Mouse (Mus musculus): ENCODE measurements around the gene Tshz2. TPM values are rescaled to one million over a fixed set of nuclear protein-coding genes. Genes with fewer than 3 reads are reported as not detected.

The Tshz2 gene
- polyA plus RNA-seq, 1 experiment from 2014 or later = 22.7 TPM

DNA sequence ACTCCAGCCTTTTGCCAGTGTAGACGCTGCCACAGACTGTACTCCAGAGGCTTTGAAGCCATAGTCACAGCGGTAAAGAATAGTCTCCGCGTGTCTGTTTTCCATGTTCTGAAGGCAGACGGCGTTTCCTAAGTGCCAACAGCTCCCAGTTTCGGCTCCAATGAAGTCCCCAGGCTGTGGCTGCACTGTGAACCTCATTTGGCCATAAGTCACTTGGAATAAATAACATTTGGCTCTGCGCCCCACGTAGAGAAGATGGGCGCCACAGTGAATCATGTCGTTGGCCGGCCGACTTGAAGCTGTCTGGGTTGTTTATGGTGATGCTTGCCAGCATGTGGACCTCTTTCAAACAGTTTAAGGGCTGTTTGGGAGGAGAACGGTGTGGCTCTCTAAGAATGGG is 426.0 kb downstream of the Tshz2 start:
- no peak overlapping the region for H3K4me2 ChIP-seq
- H3K9ac ChIP-seq = no peak overlapping the region
- H3K9me3 ChIP-seq = no peaks in the 10 kb centered on the region
- no peaks in the 10 kb centered on the region for H3K27me3 ChIP-seq (replicated peaks)
- H3K36me3 ChIP-seq (replicated peaks) = no peaks in the 10 kb centered on the region
- 86% methylated on average over 14 of the region's 14 CpGs for WGBS
- ATAC-seq (replicated peaks) = no peak
- H3K4me3 ChIP-seq = no peak overlapping the region
- H3K4me1 ChIP-seq = no peaks in the 10 kb centered on the region
- no peak overlapping the region for H3K27ac ChIP-seq

GRCm38 (mm10) chr2:170060066-170060465 is 427.3 kb downstream of the Tshz2 start:
- Histone ChIP-seq H3K9ac (no peak overlapping the region), H3K4me1 (no peaks in the 10 kb centered on the region), H3K27ac (no peak overlapping the region), H3K27me3 (replicated peaks) (no peaks in the 10 kb centered on the region), H3K4me3 (no peak overlapping the region), H3K4me2 (no peak overlapping the region), H3K36me3 (replicated peaks) (no peaks in the 10 kb centered on the region), H3K9me3 (no peaks in the 10 kb centered on the region)
- 70% methylated on average over 4 of the region's 4 CpGs for WGBS
- ATAC-seq (replicated peaks) = no peak

GRCm38 (mm10) chr2:170062378-170062777 is 429.6 kb downstream of the Tshz2 start:
- H3K4me2 ChIP-seq = no peak overlapping the region
- H3K4me1 ChIP-seq = no peaks in the 10 kb centered on the region
- H3K4me3 ChIP-seq = no peak overlapping the region
- no peak for ATAC-seq (replicated peaks)
- no peak overlapping the region for H3K9ac ChIP-seq
- no peaks in the 10 kb centered on the region for H3K36me3 ChIP-seq (replicated peaks)
- 77% methylated on average over 3 of the region's 3 CpGs for WGBS
- H3K27me3 ChIP-seq (replicated peaks) = no peaks in the 10 kb centered on the region
- H3K9me3 ChIP-seq = no peaks in the 10 kb centered on the region
- no peak overlapping the region for H3K27ac ChIP-seq

GRCm38 (mm10) chr2:170069976-170070375 is 437.2 kb downstream of the Tshz2 start:
- 83% methylated on average over 5 of the region's 5 CpGs for WGBS
- no peak overlapping the region for H3K27ac ChIP-seq
- no peak overlapping the region for H3K4me3 ChIP-seq
- H3K9ac ChIP-seq = no peak overlapping the region
- H3K27me3 ChIP-seq (replicated peaks) = no peaks in the 10 kb centered on the region
- 0 out of 2 replicates have a peak, but pooled peaks cover 4% of the 10 kb centered on the region for H3K4me1 ChIP-seq
- no peak overlapping the region for H3K4me2 ChIP-seq
- no peaks in the 10 kb centered on the region for H3K9me3 ChIP-seq
- no peaks in the 10 kb centered on the region for H3K36me3 ChIP-seq (replicated peaks)
- ATAC-seq (replicated peaks) = no peak

GRCm38 (mm10) chr2:170070641-170071241 is 437.9 kb downstream of the Tshz2 start:
- 0 out of 2 replicates have a peak, but pooled peaks cover 4% of the 10 kb centered on the region for H3K4me1 ChIP-seq
- no peak overlapping the region for H3K9ac ChIP-seq
- no peak overlapping the region for H3K27ac ChIP-seq
- no peaks in the 10 kb centered on the region for H3K27me3 ChIP-seq (replicated peaks)
- WGBS = 63% methylated on average over 15 of the region's 15 CpGs
- no peak for ATAC-seq (replicated peaks)
- no peak overlapping the region for H3K4me3 ChIP-seq
- H3K4me2 ChIP-seq = no peak overlapping the region
- no peaks in the 10 kb centered on the region for H3K9me3 ChIP-seq
- no peaks in the 10 kb centered on the region for H3K36me3 ChIP-seq (replicated peaks)

GRCm38 (mm10) chr2:170076941-170077490 is 444.2 kb downstream of the Tshz2 start:
- no peaks in the 10 kb centered on the region for H3K27me3 ChIP-seq (replicated peaks)
- H3K27ac ChIP-seq = no peak overlapping the region
- no peak for ATAC-seq (replicated peaks)
- no peak overlapping the region for H3K4me2 ChIP-seq
- H3K4me3 ChIP-seq = no peak overlapping the region
- 0 out of 2 replicates have a peak, but pooled peaks cover 4% of the 10 kb centered on the region for H3K4me1 ChIP-seq
- 79% methylated on average over 6 of the region's 6 CpGs for WGBS
- no peak overlapping the region for H3K9ac ChIP-seq
- H3K9me3 ChIP-seq = no peaks in the 10 kb centered on the region
- no peaks in the 10 kb centered on the region for H3K36me3 ChIP-seq (replicated peaks)

DNA sequence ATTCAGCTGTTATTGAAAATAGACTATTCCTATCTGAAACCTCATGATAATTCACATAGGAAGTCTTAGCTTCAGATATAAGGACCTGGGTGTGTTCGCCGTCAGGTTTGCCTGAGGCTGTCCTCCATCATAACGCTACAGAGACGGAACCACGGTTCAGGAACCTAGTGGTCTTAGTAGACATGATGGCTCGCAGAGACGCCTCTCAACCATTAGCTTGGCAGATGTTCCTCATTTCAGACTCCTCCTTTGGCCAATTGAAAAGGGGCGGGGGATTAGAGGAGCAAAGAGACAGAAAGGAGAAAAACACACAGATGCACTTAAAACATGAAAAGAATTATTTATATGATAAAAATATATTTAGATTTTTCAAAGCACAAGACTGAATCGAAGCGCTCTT is 445.2 kb downstream of the Tshz2 start:
- WGBS = 86% methylated on average over 10 of the region's 10 CpGs
- Histone ChIP-seq H3K27ac (no peak overlapping the region), H3K4me1 (no peaks in the 10 kb centered on the region), H3K9me3 (no peaks in the 10 kb centered on the region), H3K4me2 (no peak overlapping the region), H3K9ac (no peak overlapping the region), H3K27me3 (replicated peaks) (no peaks in the 10 kb centered on the region), H3K36me3 (replicated peaks) (no peaks in the 10 kb centered on the region), H3K4me3 (no peak overlapping the region)
- no peak for ATAC-seq (replicated peaks)

GRCm38 (mm10) chr2:170078442-170079017 is 445.7 kb downstream of the Tshz2 start:
- ATAC-seq (replicated peaks) = no peak
- WGBS = 60% methylated on average over 15 of the region's 15 CpGs
- Histone ChIP-seq H3K27me3 (replicated peaks) (no peaks in the 10 kb centered on the region), H3K4me3 (no peak overlapping the region), H3K27ac (no peak overlapping the region), H3K4me2 (no peak overlapping the region), H3K9me3 (no peaks in the 10 kb centered on the region), H3K36me3 (replicated peaks) (no peaks in the 10 kb centered on the region), H3K9ac (no peak overlapping the region), H3K4me1 (no peaks in the 10 kb centered on the region)

DNA sequence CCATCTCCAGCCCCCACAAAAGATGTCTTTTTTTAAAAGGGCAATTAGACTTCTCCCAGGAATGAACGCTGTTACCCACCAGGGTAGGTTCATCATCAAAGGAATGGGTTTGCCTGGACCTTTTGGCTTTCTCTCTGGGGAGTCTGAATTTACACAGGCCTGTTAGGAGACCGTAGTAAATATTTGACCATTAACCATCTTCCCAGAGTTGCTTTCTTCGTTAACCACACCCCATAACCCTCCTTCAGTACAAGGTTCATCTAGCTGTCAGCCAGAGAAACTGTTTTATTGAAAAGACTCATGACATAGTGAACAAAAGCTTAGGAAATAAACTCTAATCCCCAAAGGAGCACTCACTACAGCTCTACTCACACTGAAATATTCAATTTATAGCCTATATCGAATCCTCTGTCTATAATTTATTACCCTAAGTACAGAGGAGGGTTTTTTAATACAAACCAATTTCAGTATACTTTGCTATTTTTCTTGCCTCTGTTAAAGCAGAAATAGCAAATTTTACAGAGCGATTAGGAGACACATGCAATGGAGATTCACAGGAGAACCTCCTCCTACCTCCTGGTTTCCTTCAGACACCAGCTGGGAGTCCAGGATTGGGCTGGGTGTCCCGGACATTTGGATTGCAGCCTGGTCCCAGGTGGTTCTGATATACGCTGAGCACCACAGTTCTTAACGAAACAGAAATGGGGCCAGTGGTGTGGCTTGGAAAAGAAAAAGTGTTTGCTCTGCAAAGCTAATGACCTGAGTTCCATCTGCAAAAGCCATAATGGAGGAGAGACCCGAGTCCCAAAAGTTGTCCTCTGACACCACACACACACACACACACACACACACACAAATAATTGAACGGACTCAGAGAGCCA is 459.0 kb downstream of the Tshz2 start:
- H3K36me3 ChIP-seq (replicated peaks) = no peaks in the 10 kb centered on the region
- no peak overlapping the region for H3K9ac ChIP-seq
- no peaks in the 10 kb centered on the region for H3K4me1 ChIP-seq
- no peak overlapping the region for H3K27ac ChIP-seq
- H3K4me3 ChIP-seq = no peak overlapping the region
- 75% methylated on average over 10 of the region's 10 CpGs for WGBS
- no peak for ATAC-seq (replicated peaks)
- H3K9me3 ChIP-seq = no peaks in the 10 kb centered on the region
- no peak overlapping the region for H3K4me2 ChIP-seq
- H3K27me3 ChIP-seq (replicated peaks) = no peaks in the 10 kb centered on the region

GRCm38 (mm10) chr2:170094220-170094619 is 461.4 kb downstream of the Tshz2 start:
- H3K27ac ChIP-seq = no peak overlapping the region
- H3K4me3 ChIP-seq = no peak overlapping the region
- H3K4me2 ChIP-seq = no peak overlapping the region
- H3K9me3 ChIP-seq = no peaks in the 10 kb centered on the region
- no peaks in the 10 kb centered on the region for H3K4me1 ChIP-seq
- no peaks in the 10 kb centered on the region for H3K27me3 ChIP-seq (replicated peaks)
- WGBS = 88% methylated on average over 17 of the region's 17 CpGs
- ATAC-seq (replicated peaks) = no peak
- H3K36me3 ChIP-seq (replicated peaks) = no peaks in the 10 kb centered on the region
- no peak overlapping the region for H3K9ac ChIP-seq

GRCm38 (mm10) chr2:170094871-170095270 is 462.1 kb downstream of the Tshz2 start:
- ATAC-seq (replicated peaks) = no peak
- Histone ChIP-seq H3K4me1 (no peaks in the 10 kb centered on the region), H3K36me3 (replicated peaks) (no peaks in the 10 kb centered on the region), H3K9ac (no peak overlapping the region), H3K27me3 (replicated peaks) (no peaks in the 10 kb centered on the region), H3K27ac (no peak overlapping the region), H3K4me3 (no peak overlapping the region), H3K4me2 (no peak overlapping the region), H3K9me3 (no peaks in the 10 kb centered on the region)
- WGBS = 87% methylated on average over 9 of the region's 9 CpGs

- Histone ChIP-seq H3K27ac (0 out of 2 replicates have a peak overlapping the region, but pooled peaks have one; percentile 32), H3K4me3 (no peak overlapping the region), H3K27me3 (replicated peaks) (no peaks in the 10 kb centered on the region), H3K4me1 (peaks cover 2% of the 10 kb centered on the region; the same call in 1 of the 2 replicates), H3K9ac (no peak overlapping the region), H3K9me3 (no peaks in the 10 kb centered on the region), H3K4me2 (no peak overlapping the region), H3K36me3 (replicated peaks) (no peaks in the 10 kb centered on the region)
- WGBS = 5% methylated on average over 12 of the region's 12 CpGs
- ATAC-seq (replicated peaks) = 0 out of 2 replicates have a peak, but pooled peaks have one; percentile 22
These were observed 468.3 kb downstream of the Tshz2 start for GRCm38 (mm10) chr2:170101132-170101531.
